Mouse (Mus musculus) G1E-ER4 (cell line): ENCODE measurements around the gene Lsm14b. TPM values are rescaled to one million over a fixed set of nuclear protein-coding genes. Genes with fewer than 3 reads are reported as not detected.

Experiments used
- GATA1 ChIP-seq: IDR thresholded peaks from one replicate; pipeline ENCODE4 v1.8.0; 2012; ENCODE audit warnings: low read length, inconsistent platforms
- polyA plus RNA-seq: library from polyadenylated mRNA; stranded (reverse); fragments of >175 nt; gene quantifications from 2 replicates; pipeline ENCODE4 v1.2.3, GENCODE M21; 2012

Gene Lsm14b
- polyA plus RNA-seq, 1 experiment: 57.9 TPM

GRCm38 (mm10) chr2:180072886-180073285 lies 48.1 kb downstream of the Lsm14b start:
- TF ChIP-seq GATA1: no peak

GRCm38 (mm10) chr2:180077622-180078021 lies 52.8 kb downstream of the Lsm14b start:
- no peak for TF ChIP-seq GATA1

GRCm38 (mm10) chr2:180080680-180081079 lies 55.9 kb downstream of the Lsm14b start:
- no peak for TF ChIP-seq GATA1

GRCm38 (mm10) chr2:180083063-180083462 lies 58.3 kb downstream of the Lsm14b start:
- TF ChIP-seq GATA1: no peak

GRCm38 (mm10) chr2:180084565-180084964 lies 59.8 kb downstream of the Lsm14b start:
- no peak for TF ChIP-seq GATA1

Other genes with a start within 250 kb of the Lsm14b start
- 26.0 and 32.6 TPM in 2 replicates for gene Taf4, start 48.3 kb upstream of the Lsm14b start, polyA plus RNA-seq
- gene Psma7, start 17.4 kb downstream of the Lsm14b start, polyA plus RNA-seq: 87.8 and 99.6 TPM in 2 replicates
- gene Ss18l1, start 17.5 kb downstream of the Lsm14b start, polyA plus RNA-seq: 2.6 and 3.4 TPM in 2 replicates
- gene Mtg2, start 45.6 kb downstream of the Lsm14b start, polyA plus RNA-seq: 14.6 and 15.3 TPM in 2 replicates
- gene Hrh3, start 79.5 kb downstream of the Lsm14b start, polyA plus RNA-seq: not detected in 2 replicates
- 18.7 and 31.3 TPM in 2 replicates for gene Osbpl2, start 94.3 kb downstream of the Lsm14b start, polyA plus RNA-seq
- gene Adrm1, start 146.5 kb downstream of the Lsm14b start, polyA plus RNA-seq: 702 and 833 TPM in 2 replicates
- 27.7 and 30.0 TPM in 2 replicates for gene Lama5, start 200.9 kb downstream of the Lsm14b start, polyA plus RNA-seq
- 70.2 and 1,101 TPM in 2 replicates for gene Rps21, start 232.4 kb downstream of the Lsm14b start, polyA plus RNA-seq
- gene Cables2, start 248.5 kb downstream of the Lsm14b start, polyA plus RNA-seq: 18.0 and 25.1 TPM in 2 replicates